Mouse (Mus musculus) CD4-positive helper T cell, adult 2 months (primary cell): ENCODE measurements around the gene Myrip.
A peak's percentile ranks its signal among the peaks of the same experiment; 100 is the strongest.
"Not testable (repeated sequence)": the region's sequence is repeated elsewhere in the genome, so short reads cannot be mapped to it uniquely, and the experiment has no call there.

Experiments used
- DNase-seq: peaks from one replicate; pipeline ENCODE4 v3.0.0-alpha.2; 2012; ENCODE audit warnings: low read depth, missing footprints, low spot score

Gene Myrip

GRCm38 (mm10) chr9:120395188-120395587 lies 93.9 kb downstream of the Myrip start:
- DNase-seq, result no peak

- DNase-seq, result no peak
Observed at GRCm38 (mm10) chr9:120396579-120397185, 95.4 kb downstream of the Myrip start.

- DNase-seq, result no peak
Observed at GRCm38 (mm10) chr9:120398289-120398688, 97.0 kb downstream of the Myrip start.

- DNase-seq, result not testable (repeated sequence)
Observed at GRCm38 (mm10) chr9:120399537-120399936, 98.2 kb downstream of the Myrip start.

- DNase-seq, result no peak
Observed at GRCm38 (mm10) chr9:120402368-120402767, 101.1 kb downstream of the Myrip start.

- no peak for DNase-seq
Observed at GRCm38 (mm10) chr9:120403661-120404060, 102.3 kb downstream of the Myrip start.

- no peak for DNase-seq
Observed at GRCm38 (mm10) chr9:120409663-120410181, 108.4 kb downstream of the Myrip start.

GRCm38 (mm10) chr9:120410421-120410820 lies 109.1 kb downstream of the Myrip start:
- DNase-seq, result peak; percentile 53

GRCm38 (mm10) chr9:120415504-120415903 lies 114.2 kb downstream of the Myrip start:
- peak; percentile 72 for DNase-seq

- DNase-seq, result no peak
Observed at GRCm38 (mm10) chr9:120416151-120416550, 114.8 kb downstream of the Myrip start.

GRCm38 (mm10) chr9:120416729-120417128 lies 115.4 kb downstream of the Myrip start:
- DNase-seq, result no peak

- DNase-seq, result no peak
Observed at GRCm38 (mm10) chr9:120418582-120418981, 117.3 kb downstream of the Myrip start.

- no peak for DNase-seq
Observed at GRCm38 (mm10) chr9:120424567-120424966, 123.3 kb downstream of the Myrip start.

- DNase-seq, result peak; percentile 28
Observed at GRCm38 (mm10) chr9:120425768-120426167, 124.5 kb downstream of the Myrip start.

- DNase-seq, result no peak
Observed at GRCm38 (mm10) chr9:120428181-120428580, 126.9 kb downstream of the Myrip start.

- DNase-seq, result peak; percentile 80
Observed at GRCm38 (mm10) chr9:120433747-120434146, 132.4 kb downstream of the Myrip start.

- DNase-seq, result no peak
Observed at GRCm38 (mm10) chr9:120435841-120436240, 134.5 kb downstream of the Myrip start.

GRCm38 (mm10) chr9:120436854-120437253 lies 135.5 kb downstream of the Myrip start:
- no peak for DNase-seq

- DNase-seq, result no peak
Observed at GRCm38 (mm10) chr9:120437266-120437876, 136.1 kb downstream of the Myrip start.

GRCm38 (mm10) chr9:120438350-120438749 lies 137.0 kb downstream of the Myrip start:
- DNase-seq, result no peak

GRCm38 (mm10) chr9:120438781-120439180 lies 137.5 kb downstream of the Myrip start:
- DNase-seq, result no peak

- DNase-seq, result no peak
Observed at GRCm38 (mm10) chr9:120444642-120445041, 143.3 kb downstream of the Myrip start.

GRCm38 (mm10) chr9:120449696-120450329 lies 148.5 kb downstream of the Myrip start:
- DNase-seq, result no peak
